Mouse (Mus musculus) spleen, adult 2 months (tissue): ENCODE results near the gene Gatad2b.

Experiments used
- CTCF ChIP-seq: fragments of 200-500 bp; IDR thresholded peaks from 2 replicates; pipeline ENCODE4 v1.5.1; 2011; ENCODE audit warnings: mild to moderate bottlenecking, inconsistent platforms; ENCODE audit not compliant: insufficient read depth, insufficient read length, insufficient replicate concordance; ENCODE audit errors: extremely low read depth
- POLR2A ChIP-seq: fragments of 200-500 bp; IDR thresholded peaks from 2 replicates; pipeline ENCODE4 v1.6.1; 2011; ENCODE audit warnings: low read depth, low read length, inconsistent platforms

- no peak for TF ChIP-seq CTCF
- TF ChIP-seq POLR2A: no peak
Observed at GRCm38 (mm10) chr3:90391004-90391403, 98.0 kb downstream of the Gatad2b start.
